Comparison of ENCODE assay signal across 18 mouse cellular contexts in genomic region chr4:89050551-89051199, GRCm38 (mm10).
"Had no signal": no experiment of that assay in that cellular context is flagged by ENCODE, and none has a peak within 500 bp of the region (broad histone marks: within the 10 kb centered on the region; RNA-seq: fewer than 3 reads in every experiment).

No protein-coding gene starts in this region.

- H3K9me3 ChIP-seq: lung, embryonic 15.5 days; megakaryocyte, embryonic 14.5 days; midbrain, embryonic 13.5 days; midbrain, embryonic 15.5 days; neural tube, embryonic 12.5 days had no signal

- ATAC-seq: liver, postnatal 0 days; lung, postnatal 0 days; midbrain, embryonic 13.5 days; midbrain, embryonic 15.5 days had no signal

- H3K27me3 ChIP-seq: lung, embryonic 15.5 days; megakaryocyte, embryonic 14.5 days; midbrain, embryonic 13.5 days; midbrain, embryonic 15.5 days; neural tube, embryonic 12.5 days had no signal

- H3K4me1 ChIP-seq: lung, embryonic 15.5 days; midbrain, embryonic 13.5 days; midbrain, embryonic 15.5 days; neural tube, embryonic 12.5 days had no signal

- H3K4me2 ChIP-seq: lung, embryonic 15.5 days; midbrain, embryonic 11.5 days; midbrain, embryonic 13.5 days; midbrain, embryonic 15.5 days; neural tube, embryonic 12.5 days had no signal

- H3K9ac ChIP-seq: liver, postnatal 0 days; lung, embryonic 15.5 days; midbrain, embryonic 13.5 days; midbrain, embryonic 15.5 days; neural tube, embryonic 12.5 days had no signal

- H3K27ac ChIP-seq: lung, embryonic 15.5 days; macrophage; midbrain, embryonic 13.5 days; midbrain, embryonic 15.5 days; neural tube, embryonic 12.5 days had no signal

- H3K36me3 ChIP-seq: lung, embryonic 15.5 days; midbrain, embryonic 13.5 days; midbrain, embryonic 15.5 days; neural tube, embryonic 12.5 days had no signal

- DNase-seq: liver, postnatal 0 days; lung, adult 2 months; lung, postnatal 14 days; lung, postnatal 36 days; right cerebral cortex, postnatal 25 days; right cerebral cortex, postnatal 4 days; spleen, adult 18-20 months; thymus, adult 2 months; thymus, postnatal 25 days; thymus, postnatal 4 days had no signal

- H3K4me3 ChIP-seq: lung, embryonic 15.5 days; megakaryocyte, embryonic 14.5 days; midbrain, embryonic 13.5 days; midbrain, embryonic 15.5 days; neural tube, embryonic 12.5 days had no signal
